Mouse (Mus musculus): ENCODE measurements around the gene Ctnna2. TPM values are rescaled to one million over a fixed set of nuclear protein-coding genes. Genes with fewer than 3 reads are reported as not detected.

The Ctnna2 gene
- total RNA-seq, 2 experiments from 2014 or later, result 82.8 to 86.1 TPM

GRCm38 (mm10) chr6:77291415-77291814 is 688.1 kb downstream of the Ctnna2 start:
- DNase-seq (ENCODE audit: low spot score in 2 of 2), result no peak

GRCm38 (mm10) chr6:77288402-77288801 is 691.1 kb downstream of the Ctnna2 start:
- no peak for DNase-seq (ENCODE audit: low spot score in 2 of 2)

- DNase-seq (ENCODE audit: low spot score in 2 of 2), result no peak
These were observed 693.2 kb downstream of the Ctnna2 start for GRCm38 (mm10) chr6:77286317-77286716.

GRCm38 (mm10) chr6:77278794-77279193 is 700.7 kb downstream of the Ctnna2 start:
- peak; percentile 26 to 56 for DNase-seq (ENCODE audit: low spot score in 2 of 2)

GRCm38 (mm10) chr6:77265163-77265562 is 714.3 kb downstream of the Ctnna2 start:
- no peak for DNase-seq (ENCODE audit: low spot score in 2 of 2)

GRCm38 (mm10) chr6:77257358-77258105 is 722.0 kb downstream of the Ctnna2 start:
- DNase-seq (ENCODE audit: low spot score in 2 of 2), result peak in 1 of 2 experiments; percentile 55

GRCm38 (mm10) chr6:77256348-77256747 is 723.2 kb downstream of the Ctnna2 start:
- DNase-seq (ENCODE audit: low spot score in 2 of 2), result no peak

- peak in 1 of 2 experiments; percentile 75 for DNase-seq (ENCODE audit: low spot score in 2 of 2)
These were observed 726.0 kb downstream of the Ctnna2 start for GRCm38 (mm10) chr6:77253480-77253879.

GRCm38 (mm10) chr6:77243541-77244231 is 735.8 kb downstream of the Ctnna2 start:
- DNase-seq (ENCODE audit: low spot score in 2 of 2), result peak in 1 of 2 experiments; percentile 62

GRCm38 (mm10) chr6:77242601-77243406 is 736.7 kb downstream of the Ctnna2 start, which contains the start of gene Lrrtm1:
Gene Lrrtm1, plus strand, starts transcription at chr6:77242689.
- DNase-seq (ENCODE audit: low spot score in 2 of 2), result peak; percentile 81 to 89

GRCm38 (mm10) chr6:77240426-77240825 is 739.1 kb downstream of the Ctnna2 start:
- no peak for DNase-seq (ENCODE audit: low spot score in 2 of 2)

- DNase-seq (ENCODE audit: low spot score in 2 of 2), result peak; percentile 61 to 73
These were observed 756.5 kb downstream of the Ctnna2 start for GRCm38 (mm10) chr6:77222849-77223638.

GRCm38 (mm10) chr6:77220776-77221175 is 758.7 kb downstream of the Ctnna2 start:
- no peak for DNase-seq (ENCODE audit: low spot score in 2 of 2)

GRCm38 (mm10) chr6:77218875-77219274 is 760.6 kb downstream of the Ctnna2 start:
- DNase-seq (ENCODE audit: low spot score in 2 of 2), result no peak

- DNase-seq (ENCODE audit: low spot score in 2 of 2), result no peak
These were observed 764.2 kb downstream of the Ctnna2 start for GRCm38 (mm10) chr6:77215322-77215721.

GRCm38 (mm10) chr6:77213757-77214409 is 765.6 kb downstream of the Ctnna2 start:
- DNase-seq (ENCODE audit: low spot score in 2 of 2), result no peak

- peak in 1 of 2 experiments; percentile 58 for DNase-seq (ENCODE audit: low spot score in 2 of 2)
These were observed 769.6 kb downstream of the Ctnna2 start for GRCm38 (mm10) chr6:77209929-77210328.

GRCm38 (mm10) chr6:77209183-77209582 is 770.3 kb downstream of the Ctnna2 start:
- DNase-seq (ENCODE audit: low spot score in 2 of 2), result peak; percentile 65 to 85

- no peak for DNase-seq (ENCODE audit: low spot score in 2 of 2)
These were observed 780.1 kb downstream of the Ctnna2 start for GRCm38 (mm10) chr6:77199375-77199774.

- DNase-seq (ENCODE audit: low spot score in 2 of 2), result no peak
These were observed 782.8 kb downstream of the Ctnna2 start for GRCm38 (mm10) chr6:77196650-77197049.

All from layer of hippocampus, adult 18-20 months (tissue).